Mouse (Mus musculus): Measurements from ENCODE around the gene Irs3.
A peak's percentile ranks its signal among the peaks of the same experiment; 100 is the strongest.

Gene Irs3

DNA sequence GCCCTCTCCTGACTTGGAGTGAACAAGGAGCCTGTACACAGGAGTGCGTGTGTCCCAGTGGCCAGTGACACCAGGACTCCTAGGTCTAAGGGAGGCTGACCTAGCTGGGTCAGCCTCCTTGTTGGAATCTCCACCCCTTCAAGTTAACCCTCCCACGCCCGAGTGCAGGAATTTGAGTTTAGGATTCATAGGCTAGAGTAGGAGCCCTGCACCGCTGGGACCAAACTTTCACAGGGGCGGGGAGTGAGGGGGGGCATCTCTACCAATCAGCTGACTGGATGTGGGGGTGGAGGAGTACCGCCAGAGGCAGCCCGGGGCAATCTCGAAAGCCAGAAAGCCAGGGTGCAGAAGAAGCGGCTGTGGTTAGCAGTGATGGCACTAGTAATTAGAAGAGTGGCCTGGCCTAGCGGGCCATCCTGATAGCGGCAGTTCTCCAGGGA, at the start of gene Irs3:
TSS of gene Irs3 (minus strand) at position 63 of the 440 bp plus-strand sequence.
- no peak for DNase-seq (ENCODE audit: extremely low spot score)

DNA sequence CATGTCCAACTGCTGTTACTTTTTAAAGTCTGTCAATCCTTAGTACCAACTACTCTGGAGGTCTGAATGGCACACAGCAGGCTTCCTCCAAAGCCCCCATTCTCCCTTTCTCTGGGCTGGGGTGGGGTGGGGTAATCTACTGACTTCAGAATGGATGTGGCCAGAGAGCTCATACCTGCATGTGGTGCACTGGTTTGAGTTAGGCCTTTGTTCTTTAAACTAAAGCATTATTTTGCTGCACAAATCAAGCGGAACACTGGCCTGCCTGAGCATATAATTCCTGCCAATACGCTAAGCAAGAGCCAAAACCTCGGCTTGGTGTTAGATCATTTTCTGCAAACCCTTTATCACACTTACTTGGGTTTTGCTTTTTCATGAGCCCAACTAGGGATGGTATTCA, 49.3 kb upstream of the Irs3 start:
- DNase-seq (ENCODE audit: extremely low spot score) = no peak

DNA sequence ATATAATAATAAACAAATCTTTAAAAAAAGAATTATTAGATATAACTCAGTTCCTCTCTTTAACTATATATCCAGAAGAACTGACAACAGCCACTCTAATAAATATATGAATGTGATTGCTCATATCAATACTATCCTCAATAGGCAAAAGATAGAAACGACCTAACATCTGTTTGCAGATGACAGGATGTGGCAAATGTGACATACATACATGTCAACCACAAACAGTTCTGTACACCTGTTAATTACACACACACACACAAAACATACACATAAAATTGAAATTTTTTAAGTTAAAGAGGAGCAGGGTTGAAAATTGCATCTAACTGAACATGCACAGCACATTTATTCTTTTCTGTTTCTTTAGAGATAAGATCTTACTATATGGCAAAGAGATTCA, 46.4 kb upstream of the Irs3 start:
- DNase-seq (ENCODE audit: extremely low spot score) = no peak

- no peak for DNase-seq (ENCODE audit: extremely low spot score)
Observed at GRCm38 (mm10) chr5:137690531-137690930, 45.0 kb upstream of the Irs3 start.

DNA sequence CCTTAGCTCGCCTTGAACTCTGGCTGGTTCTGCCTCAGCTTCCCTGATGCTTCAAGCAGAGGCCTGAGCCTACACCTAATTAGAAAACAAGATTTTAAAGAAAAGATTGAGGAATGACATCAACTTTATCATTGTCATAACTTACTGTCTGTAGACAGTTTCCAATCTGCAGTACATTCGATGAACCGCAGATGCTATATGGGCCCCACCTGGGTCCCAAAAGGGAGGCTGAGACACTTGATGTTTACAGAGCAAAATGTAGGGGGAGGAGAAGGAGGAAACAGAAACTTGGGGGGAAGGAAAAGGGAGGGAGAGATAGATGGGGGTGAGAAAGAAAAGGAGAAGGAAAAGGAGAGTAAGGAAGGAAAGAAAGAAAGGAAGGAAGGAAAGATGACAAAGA, 44.5 kb upstream of the Irs3 start:
- no peak for DNase-seq (ENCODE audit: extremely low spot score)

DNA sequence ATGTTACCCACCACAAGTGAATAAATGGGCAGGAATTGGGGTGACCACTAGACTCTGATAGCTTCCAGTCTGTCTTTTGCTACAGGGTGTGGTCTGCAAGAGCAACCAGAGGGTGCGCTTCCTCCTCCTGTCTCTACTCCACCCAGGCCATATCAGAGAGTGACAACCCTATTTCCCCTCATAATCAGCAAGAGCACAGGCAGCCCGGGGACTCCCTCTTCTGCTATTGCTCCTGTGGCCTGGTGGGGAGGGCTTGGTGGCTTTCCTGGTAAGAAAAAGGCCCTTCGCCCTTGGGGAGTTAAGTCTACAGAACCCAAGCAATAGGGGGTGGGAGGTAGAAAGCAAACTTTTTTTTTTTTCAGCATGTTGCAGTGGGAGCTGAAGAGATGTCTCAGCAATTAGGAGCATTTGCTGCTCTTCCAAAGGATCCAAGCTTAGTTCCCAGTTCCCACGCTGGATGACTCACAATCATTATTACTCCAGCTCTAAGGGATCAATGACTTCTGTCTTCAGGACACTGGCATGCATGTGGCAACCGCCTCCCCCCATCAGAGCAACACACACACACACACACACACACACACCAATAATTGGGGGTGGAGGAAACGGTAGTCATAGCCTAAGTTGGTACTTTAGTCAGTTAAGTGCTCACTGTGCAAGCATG, 40.7 kb upstream of the Irs3 start:
- DNase-seq (ENCODE audit: extremely low spot score) = no peak

DNA sequence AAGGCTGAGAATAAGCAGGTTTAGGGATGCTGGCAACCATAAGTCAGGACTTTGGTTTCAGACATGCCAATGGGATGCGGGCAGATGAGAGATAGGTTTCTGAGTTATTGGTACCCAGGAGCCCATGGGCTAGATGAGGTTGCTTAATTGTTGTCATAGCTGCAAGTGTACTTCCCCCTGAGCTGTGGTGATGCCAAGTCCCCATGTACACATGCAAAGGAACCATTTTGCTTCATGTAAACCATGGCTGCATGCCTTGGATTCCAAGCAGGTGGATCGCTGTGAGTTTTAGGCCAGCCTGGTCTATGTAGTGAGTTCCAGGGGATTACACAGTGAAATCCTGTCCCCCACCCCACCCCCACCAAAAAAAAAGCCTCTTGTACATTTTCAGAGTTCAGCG, 40.1 kb upstream of the Irs3 start:
- no peak for DNase-seq (ENCODE audit: extremely low spot score)

DNA sequence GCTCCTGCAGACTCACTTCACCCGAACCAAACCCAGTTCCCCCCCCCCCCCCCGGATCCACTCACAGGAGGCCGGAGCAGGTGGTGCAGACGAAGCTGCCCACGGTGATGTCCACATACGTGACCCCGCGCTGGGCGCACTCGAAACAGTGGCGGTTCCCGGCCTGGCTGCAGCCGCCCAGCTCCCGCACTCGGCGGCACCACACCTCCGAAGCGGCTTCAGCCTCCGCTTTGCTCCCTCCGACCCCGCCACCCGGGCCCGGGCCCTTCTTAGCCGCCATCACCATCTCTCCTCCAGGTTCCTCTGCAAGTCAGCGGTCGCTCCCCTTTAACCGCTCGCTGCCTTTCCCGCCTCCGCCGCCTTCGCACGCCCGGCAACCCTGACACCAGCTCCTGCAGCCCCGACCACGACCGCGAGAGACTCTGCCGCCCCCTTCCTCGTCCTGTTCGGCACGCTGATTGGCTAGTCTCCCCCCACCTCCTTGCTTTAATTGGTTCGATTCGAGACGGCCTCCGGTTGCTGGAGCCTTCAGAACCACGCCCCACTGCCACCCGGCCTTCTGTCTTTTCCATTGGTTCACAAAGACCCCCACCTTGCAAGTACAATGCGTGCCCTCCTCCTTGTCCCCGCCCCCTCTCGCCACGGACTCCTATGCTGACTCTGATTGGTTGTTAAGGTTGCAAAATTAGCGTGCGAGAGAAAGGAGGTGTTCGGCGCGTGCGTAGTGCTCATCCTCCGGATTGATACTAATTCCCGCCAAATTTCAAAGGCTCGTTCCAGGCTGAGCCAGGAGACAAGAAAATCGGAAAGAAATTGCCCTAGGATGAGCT, 39.0 kb upstream of the Irs3 start, which contains the start of gene Agfg2:
TSS of gene Agfg2 (minus strand) at position 433 of the 830 bp plus-strand sequence.
- peak; percentile 98 for DNase-seq (ENCODE audit: extremely low spot score)

DNA sequence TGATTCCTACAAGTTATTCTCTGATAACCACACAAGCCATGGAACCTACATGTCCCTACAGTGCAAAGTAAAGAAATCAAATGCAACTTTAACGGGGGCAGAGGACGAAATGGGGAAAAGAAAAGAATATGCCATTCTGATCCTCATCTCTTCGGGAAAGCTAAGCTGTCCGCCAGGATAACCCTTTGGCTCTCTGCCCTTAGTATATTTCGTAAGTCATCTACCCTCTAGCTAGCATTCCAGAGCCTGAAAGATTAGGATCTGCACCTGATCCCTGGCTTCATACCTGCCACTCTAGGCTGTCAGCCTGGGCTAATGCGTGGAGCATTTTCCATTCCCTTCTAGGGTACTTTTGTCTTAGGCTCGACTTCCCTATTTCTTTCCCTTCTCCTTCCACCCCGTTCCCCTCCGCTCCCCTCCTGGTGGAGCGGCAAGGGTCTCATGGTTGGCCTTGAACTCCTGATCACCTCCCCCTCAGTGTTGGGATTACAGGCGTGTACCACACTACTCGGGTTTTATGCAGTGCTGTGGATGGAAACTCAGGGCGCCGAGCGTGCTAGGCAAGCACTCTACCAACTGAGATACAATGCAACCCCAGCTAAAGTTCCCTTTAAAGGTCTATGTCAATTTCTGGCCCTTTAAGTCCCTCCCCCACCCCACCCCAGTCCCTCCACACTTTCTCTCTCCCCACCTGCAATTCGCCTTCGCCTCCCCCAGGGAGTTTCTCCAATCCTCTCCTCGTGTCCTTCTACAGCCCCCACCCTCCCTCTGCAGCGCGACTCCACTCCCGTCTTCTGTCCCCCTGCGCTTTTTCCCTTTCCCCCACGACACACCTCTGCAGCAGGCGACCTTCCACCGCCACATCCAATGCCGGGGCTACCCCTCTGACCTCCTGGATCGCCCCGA, 38.1 kb upstream of the Irs3 start:
- peak; percentile 15 for DNase-seq (ENCODE audit: extremely low spot score)

GRCm38 (mm10) chr5:137682526-137682925, 37.0 kb upstream of the Irs3 start:
- DNase-seq (ENCODE audit: extremely low spot score) = no peak

GRCm38 (mm10) chr5:137679726-137680125, 34.2 kb upstream of the Irs3 start:
- DNase-seq (ENCODE audit: extremely low spot score) = no peak

DNA sequence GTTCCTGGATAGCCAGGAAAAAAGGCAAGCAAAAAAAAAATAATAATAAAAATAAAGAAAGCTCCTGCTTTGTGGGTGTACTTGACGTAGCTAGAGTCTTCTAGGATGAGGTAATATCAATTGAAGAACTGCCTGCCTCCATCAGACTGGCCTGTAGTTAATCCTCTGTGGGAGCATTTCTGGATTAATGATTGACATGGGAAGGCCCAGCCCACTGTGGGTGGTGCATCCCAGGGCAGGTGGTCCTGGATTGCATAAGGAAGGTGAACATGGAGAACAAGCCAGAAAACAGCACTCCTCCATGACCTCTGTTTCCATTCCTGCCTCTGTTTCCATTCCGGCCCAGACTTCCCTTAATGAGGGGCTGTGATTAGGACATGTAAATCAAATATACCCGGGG, 33.2 kb upstream of the Irs3 start:
- no peak for DNase-seq (ENCODE audit: extremely low spot score)

- DNase-seq (ENCODE audit: extremely low spot score) = no peak
Observed at GRCm38 (mm10) chr5:137677859-137678258, 32.3 kb upstream of the Irs3 start.

GRCm38 (mm10) chr5:137674786-137675185, 29.3 kb upstream of the Irs3 start:
- no peak for DNase-seq (ENCODE audit: extremely low spot score)

DNA sequence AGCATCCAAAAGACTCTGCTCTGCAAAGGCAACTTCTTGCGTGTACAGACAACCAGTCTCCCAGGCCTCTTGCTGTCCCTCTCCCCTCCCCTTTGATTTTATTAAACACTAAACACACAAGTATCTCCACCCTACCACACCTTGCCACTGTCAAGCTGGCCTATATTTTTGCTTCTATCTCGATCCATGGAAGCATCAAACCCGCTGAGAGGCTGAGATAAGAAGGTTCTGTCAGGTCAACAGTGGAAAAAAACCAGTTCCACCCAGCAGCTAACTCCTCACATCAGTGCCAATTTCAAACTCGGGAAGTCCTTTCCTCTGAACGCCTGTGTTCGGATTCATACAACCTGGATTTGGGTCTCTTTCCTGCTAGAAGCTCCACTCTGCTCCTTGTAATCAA, 27.5 kb upstream of the Irs3 start:
- no peak for DNase-seq (ENCODE audit: extremely low spot score)

- DNase-seq (ENCODE audit: extremely low spot score) = no peak
Observed at GRCm38 (mm10) chr5:137672361-137672760, 26.8 kb upstream of the Irs3 start.

GRCm38 (mm10) chr5:137671443-137672240, 26.1 kb upstream of the Irs3 start:
- DNase-seq (ENCODE audit: extremely low spot score) = peak; percentile 14

GRCm38 (mm10) chr5:137670240-137670639, 24.7 kb upstream of the Irs3 start:
- DNase-seq (ENCODE audit: extremely low spot score) = no peak

DNA sequence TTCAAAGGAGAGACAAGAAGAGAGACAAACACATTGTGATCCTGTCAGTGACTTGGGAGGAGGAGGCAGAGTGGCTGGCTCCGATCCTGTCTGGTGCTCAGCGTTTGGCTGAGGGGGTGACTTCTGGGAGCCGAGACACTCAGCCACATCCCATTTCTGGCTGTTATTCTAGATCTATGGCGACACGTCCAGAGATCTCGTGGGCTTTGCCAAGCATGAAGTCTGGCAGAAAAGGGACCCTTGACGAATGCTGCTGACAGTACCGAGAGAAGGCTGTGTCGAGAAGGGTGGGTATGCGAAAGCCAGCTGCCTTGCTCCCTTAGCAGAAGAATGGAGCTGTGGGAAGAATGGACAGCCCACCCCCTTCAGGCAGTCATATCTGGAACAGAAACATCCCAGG, 23.5 kb upstream of the Irs3 start:
- no peak for DNase-seq (ENCODE audit: extremely low spot score)

DNA sequence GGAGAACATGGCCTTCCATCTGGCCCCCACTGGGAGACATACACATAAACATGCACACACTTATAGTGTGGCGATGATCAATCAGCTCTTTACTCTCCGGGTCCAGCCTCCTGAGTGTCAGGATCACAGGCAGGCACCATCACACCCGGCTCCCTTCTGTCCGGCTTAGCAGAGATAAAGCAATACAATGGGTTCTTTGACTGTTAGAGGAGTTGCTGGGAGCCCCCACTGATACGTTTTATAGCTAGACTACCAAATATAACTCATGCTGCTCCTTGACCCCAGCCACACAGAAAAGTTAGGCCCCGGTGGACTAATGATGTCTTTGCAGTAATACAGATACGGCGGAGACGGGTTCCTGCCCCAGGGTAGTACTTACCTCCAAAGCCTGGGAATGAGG, 17.5 kb upstream of the Irs3 start:
- DNase-seq (ENCODE audit: extremely low spot score) = no peak

DNA sequence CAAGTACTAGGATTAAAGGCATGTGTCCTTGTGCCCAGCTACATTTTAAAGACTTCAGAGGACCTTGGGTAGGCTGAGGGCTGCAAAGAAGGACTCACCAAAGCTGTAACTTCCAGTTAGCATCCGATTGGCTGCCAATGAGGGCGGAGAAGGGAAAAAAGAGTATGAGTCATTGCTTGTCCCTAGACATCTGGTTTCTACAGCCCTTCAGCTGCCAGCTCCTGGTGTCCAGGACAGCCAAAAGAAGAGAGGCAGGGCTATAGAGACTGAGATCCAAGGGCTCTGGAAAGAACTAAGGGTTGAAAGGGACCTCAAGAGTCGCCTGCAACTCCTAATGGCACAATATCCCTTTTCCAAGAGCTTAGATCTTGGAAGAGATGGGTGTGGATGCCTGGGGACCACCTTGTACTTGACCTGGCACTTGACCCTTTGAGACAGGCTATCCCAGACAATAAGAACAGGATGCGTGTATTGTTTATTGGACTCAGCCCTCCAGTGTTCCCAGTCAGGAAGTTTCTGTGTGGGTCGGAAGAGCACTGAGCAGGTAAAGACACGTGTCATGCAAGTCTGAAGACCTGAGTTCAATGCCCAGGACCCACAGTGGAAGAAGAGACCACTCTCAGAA, 14.7 kb upstream of the Irs3 start:
- DNase-seq (ENCODE audit: extremely low spot score) = no peak
